Mouse (Mus musculus): ENCODE measurements at regions not wholly inside any gene's neighbourhood (a gene's known extent, or its start where the extent isn't known, plus 50 kb on each side); places are given as distances from the start of the nearest gene placed in this dataset.
A peak's percentile ranks its signal among the peaks of the same experiment; 100 is the strongest.
"Not testable (repeated sequence)": the region's sequence is repeated elsewhere in the genome, so short reads cannot be mapped to it uniquely, and the experiment has no call there.

DNA sequence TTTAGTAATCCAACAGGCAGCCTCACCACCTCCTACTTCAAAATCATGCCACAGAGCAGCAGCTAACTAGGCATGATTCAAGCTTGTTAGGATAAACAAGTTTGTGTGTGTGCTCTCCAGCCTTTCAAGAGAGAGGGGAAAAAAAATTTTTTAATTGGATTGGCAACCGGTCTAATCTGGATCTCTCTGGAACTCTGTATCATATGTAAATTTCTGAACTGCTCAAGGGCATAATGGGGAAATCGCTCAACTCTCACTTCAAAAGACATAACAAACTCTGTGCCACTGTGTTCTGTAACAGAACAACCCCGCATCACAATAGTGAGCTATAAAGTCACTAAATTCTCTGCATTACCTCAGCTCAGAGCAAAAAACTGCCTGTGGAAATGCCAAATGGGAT, 147.9 kb upstream of the Krtap11-1 start:
- no peak overlapping the region for H3K27ac ChIP-seq
- WGBS: 86% methylated on average over 3 of the region's 3 CpGs
- no peaks in the 10 kb centered on the region for H3K36me3 ChIP-seq (replicated peaks)
- no peaks in the 10 kb centered on the region for H3K27me3 ChIP-seq (ENCODE audit: poor library complexity, severe bottlenecking)
- H3K4me1 ChIP-seq: no peaks in the 10 kb centered on the region; the same call in 1 of the 2 replicates
- no peak overlapping the region for H3K4me3 ChIP-seq
- no peak for DNase-seq (ENCODE audit: extremely low spot score, low spot score)
- peaks cover 4% of the 10 kb centered on the region; the same call in 1 of the 2 replicates for H3K9me3 ChIP-seq

GRCm38 (mm10) chr16:89715716-89716115, 144.7 kb upstream of the Krtap11-1 start:
- 87% methylated on average over 8 of the region's 8 CpGs for WGBS
- H3K36me3 ChIP-seq (replicated peaks); H3K4me3 ChIP-seq; H3K27ac ChIP-seq; H3K4me1 ChIP-seq; DNase-seq (ENCODE audit: extremely low spot score, low spot score); H3K27me3 ChIP-seq (ENCODE audit: poor library complexity, severe bottlenecking): not testable (repeated sequence)
- H3K9me3 ChIP-seq: peaks cover 16% of the 10 kb centered on the region; the same call in 1 of the 2 replicates

DNA sequence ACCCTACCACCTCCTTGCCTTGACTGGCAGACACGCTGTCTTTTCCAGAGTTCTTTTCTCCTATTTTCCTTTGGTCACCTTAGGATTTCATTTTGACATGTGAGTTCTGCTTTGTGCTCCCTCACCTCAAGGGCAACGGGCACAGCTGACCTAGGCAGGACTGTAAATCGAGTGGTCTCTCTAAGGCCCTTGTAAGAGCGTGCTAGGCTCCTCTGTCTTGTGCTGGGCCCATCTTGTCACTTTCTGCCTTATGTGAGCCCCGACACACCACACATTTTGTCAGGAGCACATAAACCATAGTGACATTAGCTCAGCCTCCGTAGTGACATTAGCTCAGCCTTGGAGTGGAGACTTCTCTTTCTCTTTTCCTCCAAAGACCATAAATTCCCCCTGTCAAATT, 133.3 kb upstream of the Krtap11-1 start:
- WGBS: 89% methylated on average over 6 of the region's 6 CpGs
- Histone ChIP-seq H3K9me3 (peaks cover 2% of the 10 kb centered on the region; the same call in 1 of the 2 replicates), H3K4me1 (peaks cover 18% of the 10 kb centered on the region), H3K36me3 (replicated peaks) (no peaks in the 10 kb centered on the region), H3K4me3 (no peak overlapping the region), H3K27ac (no peak overlapping the region), H3K27me3 (ENCODE audit: poor library complexity, severe bottlenecking) (no peaks in the 10 kb centered on the region)
- DNase-seq (ENCODE audit: extremely low spot score, low spot score): no peak

GRCm38 (mm10) chr16:89703158-89703557, 132.2 kb upstream of the Krtap11-1 start:
- WGBS: 84% methylated on average over 10 of the region's 10 CpGs
- DNase-seq (ENCODE audit: extremely low spot score, low spot score): no peak
- peaks cover 24% of the 10 kb centered on the region for H3K4me1 ChIP-seq

GRCm38 (mm10) chr16:89702406-89702805, 131.4 kb upstream of the Krtap11-1 start:
- H3K36me3 ChIP-seq (replicated peaks): no peaks in the 10 kb centered on the region
- H3K4me1 ChIP-seq: peaks cover 24% of the 10 kb centered on the region
- no peaks in the 10 kb centered on the region for H3K27me3 ChIP-seq (ENCODE audit: poor library complexity, severe bottlenecking)
- DNase-seq (ENCODE audit: extremely low spot score, low spot score): no peak
- H3K4me3 ChIP-seq: no peak overlapping the region
- no peaks in the 10 kb centered on the region for H3K9me3 ChIP-seq
- 94% methylated on average over 2 of the region's 2 CpGs for WGBS
- no peak overlapping the region for H3K27ac ChIP-seq

More at GRCm38 (mm10) chr16:89703158-89703557, 132.2 kb upstream of the Krtap11-1 start:
- no peaks in the 10 kb centered on the region for H3K36me3 ChIP-seq (replicated peaks)
- no peak overlapping the region for H3K4me3 ChIP-seq
- no peak overlapping the region for H3K27ac ChIP-seq
- no peaks in the 10 kb centered on the region for H3K27me3 ChIP-seq (ENCODE audit: poor library complexity, severe bottlenecking)
- no peaks in the 10 kb centered on the region for H3K9me3 ChIP-seq

- H3K4me3 ChIP-seq: no peak overlapping the region
- H3K27me3 ChIP-seq (ENCODE audit: poor library complexity, severe bottlenecking): no peaks in the 10 kb centered on the region
- H3K27ac ChIP-seq: no peak overlapping the region
- no peak for DNase-seq (ENCODE audit: extremely low spot score, low spot score)
- peaks cover 24% of the 10 kb centered on the region for H3K4me1 ChIP-seq
- H3K36me3 ChIP-seq (replicated peaks): no peaks in the 10 kb centered on the region
- WGBS: 92% methylated on average over 8 of the region's 8 CpGs
- no peaks in the 10 kb centered on the region for H3K9me3 ChIP-seq
These were observed 130.8 kb upstream of the Krtap11-1 start for GRCm38 (mm10) chr16:89701741-89702140.

DNA sequence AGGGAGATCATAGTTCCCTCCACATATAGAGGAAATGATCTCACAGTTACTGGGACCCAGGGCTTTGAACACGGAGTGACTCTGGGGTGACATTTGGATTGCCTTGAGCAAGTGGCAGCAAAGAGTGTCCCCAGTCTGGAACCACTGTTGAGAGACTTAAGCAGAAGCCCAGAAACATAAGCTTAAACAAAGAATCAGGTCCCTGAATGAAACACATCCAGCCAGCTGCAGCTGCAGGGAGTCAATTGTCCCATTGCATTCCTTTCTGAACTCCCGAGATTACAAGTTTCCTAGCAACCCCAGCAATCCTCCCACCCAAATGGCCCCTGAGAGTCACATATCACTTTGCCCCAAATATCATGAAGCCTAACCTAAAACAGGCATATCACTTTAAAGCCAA, 128.7 kb upstream of the Krtap11-1 start:
- WGBS: 6% methylated on average over 2 of the region's 2 CpGs
- no peaks in the 10 kb centered on the region for H3K9me3 ChIP-seq
- no peaks in the 10 kb centered on the region for H3K27me3 ChIP-seq (ENCODE audit: poor library complexity, severe bottlenecking)
- H3K27ac ChIP-seq: peak overlapping the region; percentile 36
- H3K4me3 ChIP-seq: no peak overlapping the region
- H3K4me1 ChIP-seq: peaks cover 24% of the 10 kb centered on the region
- DNase-seq (ENCODE audit: extremely low spot score, low spot score): peak; percentile 29
- H3K36me3 ChIP-seq (replicated peaks): no peaks in the 10 kb centered on the region

DNA sequence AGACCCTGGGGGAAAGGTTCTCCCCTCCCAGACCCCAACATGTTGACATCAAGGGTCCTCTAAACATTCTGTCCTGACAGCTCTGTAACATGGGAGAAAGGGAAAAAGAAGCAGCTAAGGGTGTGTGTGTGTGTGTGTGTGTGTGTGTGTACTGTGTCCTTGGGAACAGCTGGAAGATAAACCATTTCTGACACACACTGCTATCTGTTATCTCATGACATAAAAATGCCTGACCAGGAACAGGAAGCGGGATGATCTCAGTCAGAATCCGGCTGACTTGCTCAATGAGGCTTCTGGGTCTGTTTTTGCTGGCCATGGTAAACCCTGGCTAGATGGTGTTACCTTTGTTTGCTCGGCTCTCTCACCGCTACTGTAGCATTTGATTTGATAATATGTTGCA, 124.8 kb upstream of the Krtap11-1 start:
- Histone ChIP-seq H3K4me1 (peaks cover 21% of the 10 kb centered on the region), H3K4me3 (no peak overlapping the region), H3K27me3 (ENCODE audit: poor library complexity, severe bottlenecking) (no peaks in the 10 kb centered on the region), H3K36me3 (replicated peaks) (no peaks in the 10 kb centered on the region), H3K27ac (no peak overlapping the region), H3K9me3 (no peaks in the 10 kb centered on the region)
- no peak for DNase-seq (ENCODE audit: extremely low spot score, low spot score)
- 91% methylated on average over 4 of the region's 4 CpGs for WGBS

DNA sequence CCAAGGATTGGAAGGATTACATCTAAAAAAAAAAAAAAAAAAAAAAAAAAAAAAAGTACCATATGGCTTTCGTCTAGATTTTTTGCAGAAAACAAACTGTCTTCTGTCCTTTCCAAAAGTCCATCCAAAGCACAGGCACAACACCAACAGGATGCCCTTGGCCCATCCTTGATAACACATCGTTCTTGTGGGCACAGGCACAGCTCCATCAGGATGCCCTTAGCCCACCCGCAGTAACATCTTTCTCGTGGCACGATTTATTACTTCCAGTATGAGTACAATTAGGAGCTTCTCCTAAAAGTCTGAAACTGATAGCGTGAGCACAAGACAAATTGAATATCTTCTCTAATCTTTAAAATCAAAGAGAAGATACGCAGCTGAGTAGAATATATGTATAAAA, 124.4 kb upstream of the Krtap11-1 start:
- WGBS: 91% methylated on average over 7 of the region's 7 CpGs
- H3K36me3 ChIP-seq (replicated peaks): no peaks in the 10 kb centered on the region
- no peaks in the 10 kb centered on the region for H3K27me3 ChIP-seq (ENCODE audit: poor library complexity, severe bottlenecking)
- H3K4me3 ChIP-seq: no peak overlapping the region
- H3K27ac ChIP-seq: no peak overlapping the region
- peaks cover 17% of the 10 kb centered on the region for H3K4me1 ChIP-seq
- no peak for DNase-seq (ENCODE audit: extremely low spot score, low spot score)
- H3K9me3 ChIP-seq: no peaks in the 10 kb centered on the region

GRCm38 (mm10) chr16:89693321-89693720, 122.3 kb upstream of the Krtap11-1 start:
- Histone ChIP-seq H3K36me3 (replicated peaks) (no peaks in the 10 kb centered on the region), H3K27me3 (ENCODE audit: poor library complexity, severe bottlenecking) (no peaks in the 10 kb centered on the region), H3K9me3 (no peaks in the 10 kb centered on the region), H3K4me1 (no peaks in the 10 kb centered on the region), H3K27ac (no peak overlapping the region), H3K4me3 (no peak overlapping the region)
- DNase-seq (ENCODE audit: extremely low spot score, low spot score): no peak
- whole genome bisulfite sequencing: 92% methylated on average over 10 of the region's 10 CpGs

- Histone ChIP-seq H3K27me3 (ENCODE audit: poor library complexity, severe bottlenecking) (no peaks in the 10 kb centered on the region), H3K4me3 (no peak overlapping the region), H3K27ac (no peak overlapping the region), H3K9me3 (no peaks in the 10 kb centered on the region), H3K4me1 (peaks cover 4% of the 10 kb centered on the region; the same call in 1 of the 2 replicates), H3K36me3 (replicated peaks) (no peaks in the 10 kb centered on the region)
- no peak for DNase-seq (ENCODE audit: extremely low spot score, low spot score)
- WGBS: 92% methylated on average over 6 of the region's 6 CpGs
These were observed 108.5 kb upstream of the Krtap11-1 start for GRCm38 (mm10) chr16:89679438-89679837.

- Histone ChIP-seq H3K27ac (0 out of 2 replicates have a peak overlapping the region, but pooled peaks have one; percentile 16), H3K9me3 (no peaks in the 10 kb centered on the region), H3K4me3 (no peak overlapping the region), H3K27me3 (ENCODE audit: poor library complexity, severe bottlenecking) (no peaks in the 10 kb centered on the region), H3K4me1 (peaks cover 4% of the 10 kb centered on the region; the same call in 1 of the 2 replicates), H3K36me3 (replicated peaks) (no peaks in the 10 kb centered on the region)
- 83% methylated on average over 6 of the region's 6 CpGs for WGBS
- no peak for DNase-seq (ENCODE audit: extremely low spot score, low spot score)
These were observed 107.5 kb upstream of the Krtap11-1 start for GRCm38 (mm10) chr16:89678446-89679015.

GRCm38 (mm10) chr16:89675009-89675785, 104.2 kb upstream of the Krtap11-1 start:
- no peaks in the 10 kb centered on the region for H3K27me3 ChIP-seq (ENCODE audit: poor library complexity, severe bottlenecking)
- peaks cover 4% of the 10 kb centered on the region; the same call in 1 of the 2 replicates for H3K4me1 ChIP-seq
- no peak for DNase-seq (ENCODE audit: extremely low spot score, low spot score)
- WGBS: 89% methylated on average over 13 of the region's 13 CpGs
- no peak overlapping the region for H3K27ac ChIP-seq
- no peak overlapping the region for H3K4me3 ChIP-seq
- H3K36me3 ChIP-seq (replicated peaks): no peaks in the 10 kb centered on the region
- no peaks in the 10 kb centered on the region for H3K9me3 ChIP-seq

Measured in forebrain, embryonic 10.5 days (tissue).